Mouse (Mus musculus) forebrain, embryonic 15.5 days (tissue): ENCODE data around the gene Spata7. TPM values are rescaled to one million over a fixed set of nuclear protein-coding genes. Genes with fewer than 3 reads are reported as not detected.

Source experiments
- ATAC-seq: fragments of 200-750 bp; cut with Nextera tagmentation; replicated peaks from 2 replicates; pipeline ENCODE4 v1.8.0; 2017; ENCODE audit warnings: mild to moderate bottlenecking, moderate TSS enrichment, moderate library complexity
- H3K27ac ChIP-seq: fragments of 300-500 bp; sonication (generic); replicated peaks from 2 replicates; pipeline ENCODE4 v1.5.1; 2015; ENCODE audit warnings: mild to moderate bottlenecking, inconsistent platforms
- H3K27me3 ChIP-seq: fragments of 300-500 bp; sonication (generic); 2 replicates; pipeline ENCODE4 v1.6.1; 2015; ENCODE audit warnings: inconsistent platforms
- H3K36me3 ChIP-seq: fragments of 300-500 bp; sonication (generic); 2 replicates; pipeline ENCODE4 v1.6.1; 2015; ENCODE audit warnings: mild to moderate bottlenecking, inconsistent platforms
- H3K4me1 ChIP-seq: fragments of 300-500 bp; sonication (generic); 2 replicates; pipeline ENCODE4 v1.6.1; 2015; ENCODE audit warnings: inconsistent platforms
- H3K4me2 ChIP-seq: fragments of 300-500 bp; sonication (generic); replicated peaks from 2 replicates; pipeline ENCODE4 v1.6.1; 2015; ENCODE audit warnings: mild to moderate bottlenecking, inconsistent platforms
- H3K4me3 ChIP-seq: fragments of 300-500 bp; sonication (generic); 2 replicates; pipeline ENCODE4 v1.5.1; 2015; ENCODE audit warnings: mild to moderate bottlenecking, inconsistent platforms
- H3K9ac ChIP-seq: fragments of 300-500 bp; sonication (generic); replicated peaks from 2 replicates; pipeline ENCODE4 v1.6.1; 2015; ENCODE audit warnings: mild to moderate bottlenecking, inconsistent platforms
- H3K9me3 ChIP-seq: fragments of 300-500 bp; sonication (generic); 2 replicates; pipeline ENCODE4 v1.6.1; 2016; ENCODE audit warnings: inconsistent platforms
- WGBS: fragments of 180-500 bp; shearing (Covaris S2); methylation state at CpG from one replicate; pipeline ENCODE4 v1.1.7; 2015; ENCODE audit warnings: mixed read lengths; 5-methylcytosine and 5-hydroxymethylcytosine counted together
- polyA plus RNA-seq: library from polyadenylated mRNA; unstranded; fragments of >200 nt; fragmentation: Nextera tagmentation; extraction: Ambion mirVana; gene quantifications from 2 replicates; pipeline ENCODE4 v1.2.1, GENCODE M21; 2015

Gene Spata7
- polyA plus RNA-seq, 1 experiment from 2014 or later = 29.5 TPM

DNA sequence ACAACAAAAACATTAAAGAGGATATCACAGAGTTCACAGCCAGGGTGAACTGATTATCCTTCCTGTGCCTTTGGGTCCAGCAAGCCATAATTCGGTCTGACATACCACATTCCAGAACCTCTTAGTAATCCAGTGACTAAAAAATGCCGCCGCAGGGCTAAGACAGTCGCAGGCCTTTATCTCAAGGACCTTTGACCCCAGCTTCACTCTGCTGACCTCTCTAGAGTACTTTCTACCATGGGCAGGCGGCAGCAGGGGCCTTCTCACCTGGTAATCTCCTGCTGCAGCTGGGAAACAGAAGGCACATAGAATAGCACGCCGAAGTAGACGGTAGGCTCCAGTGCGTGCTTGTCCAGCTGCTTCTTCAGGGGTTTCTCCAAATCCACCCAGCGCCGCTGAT lies 86.8 kb downstream of the Spata7 start:
- 35% methylated on average over 11 of the region's 11 CpGs for whole genome bisulfite sequencing
- Histone ChIP-seq H3K9ac (no peak overlapping the region), H3K4me2 (no peak overlapping the region), H3K27ac (no peak overlapping the region), H3K4me1 (peaks cover 3% of the 10 kb centered on the region), H3K9me3 (no peaks in the 10 kb centered on the region), H3K4me3 (no peak overlapping the region), H3K27me3 (no peaks in the 10 kb centered on the region), H3K36me3 (no peaks in the 10 kb centered on the region)
- no peak for ATAC-seq

DNA sequence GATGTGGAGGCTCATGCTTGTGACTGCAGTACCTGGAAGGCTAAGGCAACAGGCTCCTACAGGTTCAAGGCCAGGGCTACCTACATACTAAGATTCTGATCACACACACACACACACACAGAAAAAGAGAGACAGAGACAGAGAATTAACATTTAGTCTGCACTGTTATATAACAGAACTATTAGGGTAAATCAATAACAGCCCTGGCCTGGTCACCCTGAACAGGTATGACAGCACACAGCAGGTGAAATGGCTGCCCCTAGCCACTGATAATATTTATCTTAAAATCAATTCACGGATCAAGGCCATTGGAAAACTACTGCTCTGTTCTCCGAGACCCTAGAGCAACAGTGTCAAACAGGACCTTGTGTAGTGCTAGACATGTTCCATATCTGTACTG lies 88.2 kb downstream of the Spata7 start:
- WGBS = 95% methylated on average over 2 of the region's 2 CpGs
- H3K36me3 ChIP-seq = no peaks in the 10 kb centered on the region
- peaks cover 17% of the 10 kb centered on the region for H3K4me1 ChIP-seq
- no peak for ATAC-seq
- H3K27ac ChIP-seq = no peak overlapping the region
- H3K9me3 ChIP-seq = no peaks in the 10 kb centered on the region
- no peaks in the 10 kb centered on the region for H3K27me3 ChIP-seq
- H3K4me3 ChIP-seq = no peak overlapping the region
- H3K9ac ChIP-seq = no peak overlapping the region
- H3K4me2 ChIP-seq = no peak overlapping the region

Other genes starting within 250 kb of the Spata7 start
- 51.7 and 52.1 TPM in 2 replicates for gene Kcnk10, start 49.8 kb upstream of the Spata7 start, polyA plus RNA-seq
- gene Ptpn21, start 109.2 kb downstream of the Spata7 start, polyA plus RNA-seq = 5.0 and 6.7 TPM in 2 replicates
- gene Zc3h14, start 118.8 kb downstream of the Spata7 start, polyA plus RNA-seq = 126 and 127 TPM in 2 replicates